Mouse (Mus musculus) midbrain, embryonic 16.5 days (tissue): Measurements from ENCODE around the gene Ccr7. TPM values are rescaled to one million over a fixed set of nuclear protein-coding genes. Genes with fewer than 3 reads are reported as not detected.

Source experiments
- ATAC-seq: fragments of 200-750 bp; cut with Nextera tagmentation; 2 replicates; pipeline ENCODE4 v1.8.0; 2017; ENCODE audit warnings: moderate TSS enrichment
- H3K27ac ChIP-seq: fragments of 300-500 bp; sonication (generic); 2 replicates; pipeline ENCODE4 v1.5.1; 2014; ENCODE audit warnings: mild to moderate bottlenecking, low read length, mixed read lengths
- H3K27me3 ChIP-seq: fragments of 300-500 bp; sonication (generic); 2 replicates; pipeline ENCODE4 v1.6.1; 2014; ENCODE audit warnings: low read depth, low read length, mixed read lengths; ENCODE audit not compliant: control insufficient read depth, insufficient read depth
- H3K36me3 ChIP-seq: fragments of 300-500 bp; sonication (generic); 2 replicates; pipeline ENCODE4 v1.6.1; 2014; ENCODE audit warnings: mild to moderate bottlenecking, low read length, moderate library complexity, mixed read lengths; ENCODE audit not compliant: control insufficient read depth, insufficient read depth
- H3K4me1 ChIP-seq: fragments of 300-500 bp; sonication (generic); 2 replicates; pipeline ENCODE4 v1.6.1; 2014; ENCODE audit warnings: mild to moderate bottlenecking, low read length, mixed read lengths; ENCODE audit not compliant: control insufficient read depth, insufficient read depth
- H3K4me2 ChIP-seq: fragments of 300-500 bp; sonication (generic); 2 replicates; pipeline ENCODE4 v1.6.1; 2014; ENCODE audit warnings: mild to moderate bottlenecking, low read length, mixed read lengths
- H3K4me3 ChIP-seq: fragments of 300-500 bp; sonication (generic); 2 replicates; pipeline ENCODE4 v1.5.1; 2014; ENCODE audit warnings: low read depth, mild to moderate bottlenecking, low read length, moderate library complexity, mixed read lengths
- H3K9ac ChIP-seq: fragments of 300-500 bp; sonication (generic); 2 replicates; pipeline ENCODE4 v1.6.1; 2014; ENCODE audit warnings: low read depth, low read length, mixed read lengths
- H3K9me3 ChIP-seq: fragments of 300-500 bp; sonication (generic); replicated peaks from 2 replicates; pipeline ENCODE4 v1.6.1; 2014; ENCODE audit warnings: mild to moderate bottlenecking, low read length, mixed read lengths; ENCODE audit not compliant: control insufficient read depth, poor library complexity, severe bottlenecking
- WGBS: fragments of 180-500 bp; shearing (Covaris S2); extraction: QIAGEN DNeasy Blood & Tissue Kit; methylation state at CpG from one replicate; pipeline ENCODE4 v1.1.7; 2014; 5-methylcytosine and 5-hydroxymethylcytosine counted together
- polyA plus RNA-seq: library from polyadenylated mRNA; unstranded; fragments of >200 nt; fragmentation: Nextera tagmentation; extraction: Ambion mirVana; gene quantifications from 2 replicates; pipeline ENCODE4 v1.2.1, GENCODE M21; 2015

Gene Ccr7
- polyA plus RNA-seq, 1 experiment from 2014 or later: 0.15 TPM

DNA sequence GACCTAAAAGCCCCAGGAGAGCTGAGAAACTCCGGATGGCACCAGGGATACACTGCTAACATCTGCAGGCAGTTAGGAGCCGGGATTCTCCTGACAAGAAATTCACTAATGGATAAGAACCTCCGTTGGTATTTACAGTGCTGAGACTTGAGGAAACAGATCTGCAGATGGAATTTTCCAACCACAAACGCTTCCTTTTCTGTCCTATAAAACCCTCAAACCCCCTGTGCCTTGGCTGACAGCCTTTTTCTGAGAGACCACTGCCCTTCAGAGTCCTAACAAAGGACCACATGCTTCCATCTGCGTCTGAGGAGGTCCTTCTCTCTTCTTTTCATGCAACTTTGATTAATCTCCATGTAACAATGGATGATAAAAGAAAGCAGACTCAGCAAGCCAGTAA is 6.8 kb upstream of the Ccr7 start:
- WGBS: 64% methylated on average over 5 of the region's 5 CpGs
- no peak for ATAC-seq
- no peaks in the 10 kb centered on the region for H3K27me3 ChIP-seq
- H3K9me3 ChIP-seq: no peaks in the 10 kb centered on the region
- H3K36me3 ChIP-seq: no peaks in the 10 kb centered on the region
- H3K9ac ChIP-seq: no peak overlapping the region
- H3K27ac ChIP-seq: no peak overlapping the region
- H3K4me2 ChIP-seq: no peak overlapping the region
- no peak overlapping the region for H3K4me3 ChIP-seq
- H3K4me1 ChIP-seq: no peaks in the 10 kb centered on the region

DNA sequence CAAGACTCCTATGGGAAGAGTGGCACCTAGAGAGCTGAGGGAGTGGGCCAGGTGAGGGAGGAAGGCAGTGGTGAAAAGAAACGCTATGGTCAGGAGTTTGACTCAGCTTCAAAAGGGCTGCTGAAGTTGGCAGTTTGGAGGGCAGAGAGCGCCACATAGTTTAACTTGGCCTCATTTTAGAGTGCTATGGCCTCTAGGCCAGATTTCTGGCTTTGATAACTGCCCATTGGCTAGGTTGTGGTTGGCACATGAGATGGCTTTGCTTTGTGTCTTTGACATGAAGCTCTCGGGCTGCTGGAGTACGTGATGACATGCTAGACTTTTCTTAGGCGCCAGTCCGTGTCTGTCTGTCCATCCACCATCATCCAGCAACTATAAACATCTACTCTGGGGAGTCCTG is 5.4 kb upstream of the Ccr7 start:
- 86% methylated on average over 6 of the region's 6 CpGs for WGBS
- H3K36me3 ChIP-seq: no peaks in the 10 kb centered on the region
- no peaks in the 10 kb centered on the region for H3K4me1 ChIP-seq
- no peaks in the 10 kb centered on the region for H3K27me3 ChIP-seq
- no peak overlapping the region for H3K27ac ChIP-seq
- no peak overlapping the region for H3K4me2 ChIP-seq
- H3K9me3 ChIP-seq: no peaks in the 10 kb centered on the region
- ATAC-seq: no peak
- no peak overlapping the region for H3K4me3 ChIP-seq
- no peak overlapping the region for H3K9ac ChIP-seq

- Histone ChIP-seq H3K4me2 (no peak overlapping the region), H3K27ac (no peak overlapping the region), H3K4me3 (no peak overlapping the region), H3K9ac (no peak overlapping the region), H3K4me1 (no peaks in the 10 kb centered on the region), H3K36me3 (no peaks in the 10 kb centered on the region), H3K27me3 (peaks cover 3% of the 10 kb centered on the region; the same call in 1 of the 2 replicates), H3K9me3 (no peaks in the 10 kb centered on the region)
- WGBS: 88% methylated on average over 9 of the region's 9 CpGs
- no peak for ATAC-seq
Measured at GRCm38 (mm10) chr11:99155817-99156216, 940 bp upstream of the Ccr7 start.

DNA sequence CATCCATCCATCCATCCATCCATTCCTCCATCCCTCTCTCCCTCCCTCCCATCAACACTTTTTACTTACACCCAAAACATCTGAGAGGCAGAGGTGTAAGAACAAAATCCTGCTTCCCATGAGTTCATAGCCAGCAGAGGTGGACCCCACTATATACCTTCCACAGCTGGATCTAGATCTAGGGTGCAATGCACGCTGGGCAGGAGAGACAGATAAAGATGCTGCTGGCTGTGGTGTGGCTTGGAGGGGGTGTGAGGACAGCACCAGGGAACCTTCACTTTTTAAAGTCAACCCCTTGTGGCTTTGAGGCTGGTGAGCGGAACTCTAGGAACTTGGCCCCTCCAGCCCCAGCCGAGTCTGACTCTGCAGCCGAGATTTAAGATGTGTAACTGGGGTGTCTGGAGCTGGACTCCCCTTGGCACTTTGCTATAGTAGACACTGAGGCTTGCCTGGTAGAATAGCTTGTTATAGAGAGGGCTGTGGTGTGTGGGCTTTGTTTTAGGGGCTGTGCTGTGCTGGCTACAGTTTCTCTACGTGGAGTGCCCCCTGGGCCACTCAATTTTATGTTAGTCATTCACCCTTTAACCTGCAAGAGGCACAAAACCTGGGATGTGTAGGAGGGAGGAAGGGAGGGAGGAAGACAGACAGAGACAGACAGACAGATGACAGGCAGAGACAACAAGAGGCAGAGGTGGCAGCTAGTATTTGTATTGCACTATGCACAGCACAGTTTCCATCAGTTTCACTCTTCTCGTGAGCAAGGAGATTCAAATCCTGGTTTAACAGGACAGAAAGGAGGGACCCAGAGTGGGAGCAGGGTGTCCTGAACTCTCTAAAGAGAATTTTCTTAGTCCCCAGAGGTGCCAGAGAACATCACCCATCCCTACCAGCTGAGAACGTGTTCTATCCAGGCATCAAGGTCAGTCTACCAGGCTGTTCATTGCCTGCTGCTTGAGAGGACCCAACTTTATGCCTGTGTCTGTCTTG is 817 bp downstream of the Ccr7 start:
- no peak overlapping the region for H3K4me3 ChIP-seq
- no peaks in the 10 kb centered on the region for H3K9me3 ChIP-seq
- peaks cover 3% of the 10 kb centered on the region; the same call in 1 of the 2 replicates for H3K27me3 ChIP-seq
- no peak overlapping the region for H3K4me2 ChIP-seq
- no peaks in the 10 kb centered on the region for H3K36me3 ChIP-seq
- WGBS: 84% methylated on average over 7 of the region's 7 CpGs
- H3K4me1 ChIP-seq: 0 out of 2 replicates have a peak, but pooled peaks cover 2% of the 10 kb centered on the region
- no peak overlapping the region for H3K27ac ChIP-seq
- no peak overlapping the region for H3K9ac ChIP-seq
- no peak for ATAC-seq

DNA sequence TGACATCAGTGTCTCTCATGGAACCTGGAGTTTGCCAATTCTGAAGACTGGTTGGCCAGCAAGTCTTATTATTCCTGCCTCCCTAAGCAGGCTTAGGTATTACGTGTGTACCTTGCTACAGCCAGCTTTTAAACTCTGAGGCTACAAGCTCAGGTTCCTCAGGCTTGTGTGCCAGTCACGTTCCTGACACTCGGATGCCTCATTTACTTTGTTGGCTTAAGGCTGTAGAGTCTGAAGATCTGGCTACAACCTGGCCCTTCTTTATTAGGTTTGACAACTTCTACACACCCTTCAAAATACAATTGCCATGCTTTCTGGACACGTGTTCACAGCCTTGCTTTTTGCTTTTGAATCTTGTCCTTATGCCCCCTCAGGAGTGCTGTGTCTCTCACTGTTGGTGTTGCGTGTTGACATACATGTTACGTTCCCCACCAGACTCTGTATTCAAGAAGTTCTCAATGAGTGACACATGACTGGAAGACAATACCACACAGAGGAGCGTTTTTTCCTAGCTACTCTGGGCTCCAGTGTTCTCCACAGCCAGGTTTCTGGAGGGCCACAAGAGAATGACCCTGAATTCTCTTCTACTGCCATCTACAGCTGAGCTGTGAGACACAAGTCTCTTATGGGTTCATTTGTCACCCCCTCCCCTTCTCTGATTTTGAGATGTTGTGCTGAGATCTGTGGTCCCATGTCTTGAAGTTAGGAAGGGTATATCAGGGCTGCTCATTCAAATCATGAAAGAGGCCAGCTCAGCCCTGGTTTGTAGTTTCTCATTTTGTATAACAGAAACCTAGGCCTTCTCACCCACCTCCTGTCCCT is 2.3 kb downstream of the Ccr7 start:
- Histone ChIP-seq H3K4me2 (no peak overlapping the region), H3K9me3 (no peaks in the 10 kb centered on the region), H3K27me3 (peaks cover 3% of the 10 kb centered on the region; the same call in 1 of the 2 replicates), H3K4me1 (peaks cover 7% of the 10 kb centered on the region; the same call in 1 of the 2 replicates), H3K9ac (no peak overlapping the region), H3K4me3 (no peak overlapping the region), H3K27ac (no peak overlapping the region), H3K36me3 (no peaks in the 10 kb centered on the region)
- WGBS: 79% methylated on average over 7 of the region's 7 CpGs
- no peak for ATAC-seq

DNA sequence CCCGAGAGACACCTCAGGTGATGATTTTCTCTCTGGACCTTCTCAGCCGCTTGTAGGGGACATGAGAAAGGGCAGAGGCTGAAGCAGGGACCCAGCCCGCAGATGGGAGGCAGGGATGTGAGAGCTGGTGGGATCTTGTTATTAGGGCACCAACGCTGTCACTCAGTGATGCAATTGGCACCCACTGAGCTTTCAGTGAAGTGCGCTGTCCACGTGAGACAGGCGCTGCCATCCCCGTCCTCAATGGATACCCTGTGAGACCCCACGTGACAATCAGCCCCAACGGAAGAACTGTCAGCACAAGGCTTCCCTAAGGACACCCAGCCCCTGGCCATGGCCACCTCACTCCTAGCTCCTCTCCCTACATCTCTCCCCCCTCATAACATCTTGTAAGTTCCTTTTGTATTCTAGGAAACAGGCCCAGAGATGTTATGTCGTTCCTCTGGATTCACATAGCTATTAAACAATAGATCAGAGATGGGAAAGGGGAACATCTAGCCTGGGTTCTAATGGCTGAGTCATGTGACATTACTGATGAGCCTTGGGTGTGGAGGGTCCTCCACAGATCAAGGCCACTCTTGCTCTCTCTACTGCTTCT is 3.4 kb downstream of the Ccr7 start:
- peaks cover 3% of the 10 kb centered on the region; the same call in 1 of the 2 replicates for H3K27me3 ChIP-seq
- 77% methylated on average over 11 of the region's 11 CpGs for WGBS
- H3K4me1 ChIP-seq: peaks cover 12% of the 10 kb centered on the region
- no peaks in the 10 kb centered on the region for H3K36me3 ChIP-seq
- ATAC-seq: no peak
- no peaks in the 10 kb centered on the region for H3K9me3 ChIP-seq
- no peak overlapping the region for H3K27ac ChIP-seq
- no peak overlapping the region for H3K4me3 ChIP-seq
- no peak overlapping the region for H3K4me2 ChIP-seq
- H3K9ac ChIP-seq: no peak overlapping the region

DNA sequence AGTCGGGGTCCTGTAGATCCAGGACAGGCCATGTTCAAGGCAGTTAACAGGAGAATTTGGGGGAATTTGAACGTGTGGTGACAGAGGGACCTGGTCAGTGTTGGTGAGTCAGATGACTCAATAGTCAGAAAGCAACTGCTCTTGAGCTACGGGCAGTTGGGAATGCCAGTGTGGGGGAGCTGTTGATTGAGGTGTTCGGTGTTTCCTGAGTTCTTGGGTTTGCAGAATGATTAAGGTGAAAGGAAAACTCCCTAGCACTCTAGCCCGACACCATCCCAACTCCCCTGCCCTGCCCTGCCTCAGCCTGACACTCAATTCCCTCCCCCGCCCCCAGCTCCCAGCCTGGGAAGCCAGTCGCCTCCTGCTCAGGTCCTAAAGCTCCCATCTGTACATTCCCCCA is 4.0 kb downstream of the Ccr7 start:
- H3K4me1 ChIP-seq: peaks cover 12% of the 10 kb centered on the region
- no peaks in the 10 kb centered on the region for H3K9me3 ChIP-seq
- no peak for ATAC-seq
- peaks cover 3% of the 10 kb centered on the region; the same call in 1 of the 2 replicates for H3K27me3 ChIP-seq
- no peak overlapping the region for H3K27ac ChIP-seq
- H3K9ac ChIP-seq: no peak overlapping the region
- 67% methylated on average over 7 of the region's 7 CpGs for WGBS
- H3K4me2 ChIP-seq: no peak overlapping the region
- no peaks in the 10 kb centered on the region for H3K36me3 ChIP-seq
- no peak overlapping the region for H3K4me3 ChIP-seq

DNA sequence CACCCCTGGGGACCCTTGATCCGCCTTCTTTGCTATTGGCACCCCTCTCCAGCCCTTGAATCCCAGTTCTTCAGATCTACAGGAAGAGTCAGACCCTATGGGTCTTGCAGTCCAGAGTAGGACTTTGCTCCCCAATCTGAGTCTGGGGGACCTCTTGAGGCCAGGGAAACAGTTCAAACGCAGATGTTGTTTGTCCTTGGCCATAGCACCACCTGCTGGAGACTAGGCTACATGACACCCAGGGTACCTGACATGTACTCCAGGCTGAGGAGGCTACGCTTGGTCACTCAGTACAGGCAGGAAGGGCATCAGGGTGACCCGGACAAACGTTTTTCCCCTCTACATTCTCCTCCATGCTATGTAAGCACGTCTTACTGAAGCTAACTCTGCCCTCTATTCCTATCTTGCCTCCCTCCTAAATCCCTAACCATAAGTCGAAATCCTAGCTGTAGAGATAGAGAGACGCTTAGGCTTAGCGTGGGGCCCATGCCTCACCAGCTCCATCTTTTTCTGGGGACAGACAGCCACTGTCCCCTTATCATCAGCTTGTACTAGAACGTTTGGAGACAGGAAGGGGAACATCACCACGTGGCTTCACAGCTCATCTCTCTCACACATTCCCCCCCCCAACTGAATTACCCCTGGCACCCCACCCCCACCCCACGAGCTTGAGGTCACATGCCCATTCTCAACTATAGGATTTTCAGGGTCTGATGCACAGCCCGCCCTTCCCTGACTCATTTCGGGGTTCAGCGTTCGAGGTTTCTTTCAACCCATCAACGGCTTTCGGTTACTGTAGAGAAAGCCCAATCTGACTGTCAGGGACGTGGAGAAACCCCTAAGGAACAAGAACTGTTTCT is 4.7 kb downstream of the Ccr7 start:
- Histone ChIP-seq H3K27ac (no peak overlapping the region), H3K4me2 (no peak overlapping the region), H3K4me1 (peaks cover 12% of the 10 kb centered on the region), H3K9ac (no peak overlapping the region), H3K4me3 (no peak overlapping the region), H3K27me3 (peaks cover 3% of the 10 kb centered on the region; the same call in 1 of the 2 replicates), H3K36me3 (no peaks in the 10 kb centered on the region), H3K9me3 (no peaks in the 10 kb centered on the region)
- peak; percentile 62 for ATAC-seq
- WGBS: 53% methylated on average over 19 of the region's 19 CpGs
